Mouse (Mus musculus) T-helper 2 cell (primary cell): ENCODE results near the gene Zfp672.

ENCODE experiments used
- in situ Hi-C: fragments of 300-600 bp; cut with MboI, MseI; formaldehyde crosslinking; loops from one replicate; pipeline ENCODE4 v1.15.1; 2025; ENCODE audit warnings: high pct_unique_total_duplicates

Zfp672 gene

GRCm38 (mm10) chr11:58289992-58290682 lies 40.0 kb downstream of the Zfp672 start:
- in situ Hi-C loops, result no loop called here

- in situ Hi-C loops, result no loop called here
Measured at GRCm38 (mm10) chr11:58282518-58282917, 47.6 kb downstream of the Zfp672 start.

GRCm38 (mm10) chr11:58281970-58282496 lies 48.1 kb downstream of the Zfp672 start:
- in situ Hi-C loops, result no loop called here

GRCm38 (mm10) chr11:58275756-58276155 lies 54.4 kb downstream of the Zfp672 start:
- in situ Hi-C loops, result no loop called here

- in situ Hi-C loops, result no loop called here
Measured at GRCm38 (mm10) chr11:58274572-58274971, 55.6 kb downstream of the Zfp672 start, which contains the start of gene 4930438A08Rik. Gene 4930438A08Rik, plus strand, starts transcription at chr11:58274799.

GRCm38 (mm10) chr11:58268285-58268684 lies 61.9 kb downstream of the Zfp672 start:
- in situ Hi-C loops, result no loop called here
